Mouse (Mus musculus): ENCODE results near the gene Ddrgk1. TPM values are rescaled to one million over a fixed set of nuclear protein-coding genes. Genes with fewer than 3 reads are reported as not detected.

The Ddrgk1 gene
- polyA plus RNA-seq, 1 experiment from 2014 or later = 65.7 TPM

Other genes starting within 250 kb of the Ddrgk1 start
- 69.7 and 71.3 TPM in 2 replicates for gene Vps16, start 240.3 kb downstream of the Ddrgk1 start, polyA plus RNA-seq (2014; fragmentation: Nextera tagmentation; extraction: Ambion mirVana)
- 12.4 and 12.9 TPM in 2 replicates for gene Pced1a, start 240.0 kb downstream of the Ddrgk1 start, polyA plus RNA-seq (2014; fragmentation: Nextera tagmentation; extraction: Ambion mirVana)
- 110 and 115 TPM in 2 replicates for gene Ptpra, start 214.4 kb downstream of the Ddrgk1 start, polyA plus RNA-seq (2014; fragmentation: Nextera tagmentation; extraction: Ambion mirVana)
- 85.6 and 86.2 TPM in 2 replicates for gene Mrps26, start 100.9 kb downstream of the Ddrgk1 start, polyA plus RNA-seq (2014; fragmentation: Nextera tagmentation; extraction: Ambion mirVana)
- gene Oxt, start 88.5 kb downstream of the Ddrgk1 start, polyA plus RNA-seq (2014; fragmentation: Nextera tagmentation; extraction: Ambion mirVana) = not detected in 2 replicates
- not detected in 2 replicates for gene Avp, start 82.1 kb downstream of the Ddrgk1 start, polyA plus RNA-seq (2014; fragmentation: Nextera tagmentation; extraction: Ambion mirVana)
- 17.1 and 17.9 TPM in 2 replicates for gene Fastkd5, start 34.6 kb downstream of the Ddrgk1 start, polyA plus RNA-seq (2014; fragmentation: Nextera tagmentation; extraction: Ambion mirVana)
- gene Ubox5, start 34.6 kb downstream of the Ddrgk1 start, polyA plus RNA-seq (2014; fragmentation: Nextera tagmentation; extraction: Ambion mirVana) = 14.0 and 14.6 TPM in 2 replicates
- gene Lzts3, start 21.9 kb downstream of the Ddrgk1 start, polyA plus RNA-seq (2014; fragmentation: Nextera tagmentation; extraction: Ambion mirVana) = 2.8 and 4.0 TPM in 2 replicates
- gene Itpa, start 3.0 kb upstream of the Ddrgk1 start, polyA plus RNA-seq (2014; fragmentation: Nextera tagmentation; extraction: Ambion mirVana) = 87.8 and 89.8 TPM in 2 replicates
- 0.52 and 0.59 TPM in 2 replicates for gene Slc4a11, start 32.9 kb upstream of the Ddrgk1 start, polyA plus RNA-seq (2014; fragmentation: Nextera tagmentation; extraction: Ambion mirVana)
- gene 4930402H24Rik, start 241.7 kb upstream of the Ddrgk1 start, polyA plus RNA-seq (2014; fragmentation: Nextera tagmentation; extraction: Ambion mirVana) = 40.8 and 42.6 TPM in 2 replicates
- gene Atrn, start 241.8 kb upstream of the Ddrgk1 start, polyA plus RNA-seq (2014; fragmentation: Nextera tagmentation; extraction: Ambion mirVana) = 9.9 and 13.0 TPM in 2 replicates

All from stomach, embryonic 14.5 days (tissue).